Mouse (Mus musculus) urinary bladder, postnatal 10 days (tissue): ENCODE measurements around the gene Col5a3.

ENCODE experiments used
- DNase-seq: peaks from one replicate; pipeline ENCODE4 v3.0.0; 2022; ENCODE audit warnings: low spot score

Col5a3 gene

DNA sequence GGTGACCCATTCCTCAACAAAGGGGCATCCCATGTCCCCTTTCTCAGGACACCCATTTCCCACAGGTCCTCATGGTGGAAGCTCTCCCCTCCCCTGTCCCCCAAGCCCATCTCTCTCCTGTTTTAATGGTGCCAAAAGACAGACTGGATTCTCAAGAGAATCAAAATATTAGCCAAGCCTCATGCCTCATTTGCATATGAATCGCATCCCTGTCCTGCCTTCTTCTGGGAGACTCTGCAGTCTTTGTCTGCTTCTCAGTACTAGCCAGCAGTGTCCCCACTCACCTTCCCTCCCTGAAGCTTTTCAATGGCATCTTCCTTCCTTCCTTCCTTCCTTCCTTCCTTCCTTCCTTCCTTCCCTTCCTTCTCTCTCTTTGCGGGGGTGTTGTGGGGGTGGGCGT lies 67.2 kb downstream of the Col5a3 start:
- DNase-seq = no peak

DNA sequence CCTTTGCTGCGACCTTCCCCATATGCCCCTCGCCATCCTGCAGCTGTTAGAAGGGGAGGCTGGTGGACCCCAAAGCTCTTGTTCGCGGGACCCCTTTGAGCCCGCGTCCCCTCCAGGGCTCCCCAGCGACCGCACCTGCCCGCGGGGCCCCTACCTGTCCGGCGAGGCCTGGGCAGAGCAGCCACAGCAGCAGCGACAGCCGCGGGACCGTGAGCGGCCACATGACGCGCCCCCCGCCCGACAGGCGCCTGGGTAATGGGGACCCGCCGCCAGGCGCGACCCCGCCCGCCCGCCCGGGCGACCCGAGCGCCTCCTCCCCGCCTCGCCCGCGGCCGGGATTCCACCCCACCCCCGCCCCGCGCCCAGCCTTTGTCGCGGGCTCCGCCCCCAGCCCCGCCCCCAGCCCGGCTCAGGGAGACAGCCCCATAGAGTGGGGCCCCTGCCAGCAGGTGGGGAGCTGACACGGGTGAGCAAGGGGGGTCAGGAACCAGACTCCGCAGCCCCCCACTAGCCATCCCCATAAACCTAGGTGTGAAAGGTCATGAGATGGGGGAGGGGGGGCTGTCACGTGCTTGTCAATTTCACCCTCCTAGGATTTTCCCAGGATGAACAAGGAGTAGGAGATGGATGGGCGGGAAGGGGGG lies 68.7 kb downstream of the Col5a3 start, which contains the start of gene Olfm2:
TSS of gene Olfm2 (minus strand) at position 333 of the 644 bp plus-strand sequence.
- no peak for DNase-seq

DNA sequence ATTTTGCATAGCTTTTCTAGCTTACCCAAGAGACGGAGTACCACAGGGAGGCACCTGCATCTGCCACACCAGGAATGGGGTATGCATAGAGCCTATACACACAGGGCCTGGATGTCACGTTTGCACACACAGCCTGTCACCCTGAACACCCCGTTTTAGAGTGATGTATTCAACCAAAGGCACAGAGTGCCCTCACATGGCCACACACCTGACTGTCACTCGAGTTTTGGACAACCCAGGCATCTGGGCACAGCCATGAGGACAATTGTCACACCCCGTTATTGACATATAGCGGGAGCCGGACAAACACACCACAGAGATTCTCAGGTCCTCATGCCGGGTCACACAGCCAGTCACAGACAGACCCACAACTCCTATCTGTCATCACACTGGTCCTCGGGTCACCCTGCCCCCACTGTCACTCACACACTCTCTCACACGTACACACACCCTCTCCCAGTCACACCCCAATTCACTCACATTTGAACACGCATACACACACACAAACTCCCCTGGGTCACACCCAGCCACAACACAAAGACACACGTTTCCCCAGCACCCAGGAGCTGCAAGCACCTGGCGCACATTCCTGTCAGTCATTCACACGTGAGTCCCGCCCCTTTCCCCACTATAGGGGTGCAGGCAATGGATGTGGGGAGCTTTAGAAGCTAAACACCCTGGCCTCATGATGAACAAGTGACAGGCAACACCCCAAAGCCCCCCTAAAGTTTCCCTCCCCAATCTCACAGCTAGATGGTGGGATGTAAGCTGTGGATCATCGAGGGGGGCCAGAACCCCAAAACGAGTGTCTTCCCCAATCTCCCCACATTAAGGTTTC lies 69.5 kb downstream of the Col5a3 start:
- DNase-seq = no peak

DNA sequence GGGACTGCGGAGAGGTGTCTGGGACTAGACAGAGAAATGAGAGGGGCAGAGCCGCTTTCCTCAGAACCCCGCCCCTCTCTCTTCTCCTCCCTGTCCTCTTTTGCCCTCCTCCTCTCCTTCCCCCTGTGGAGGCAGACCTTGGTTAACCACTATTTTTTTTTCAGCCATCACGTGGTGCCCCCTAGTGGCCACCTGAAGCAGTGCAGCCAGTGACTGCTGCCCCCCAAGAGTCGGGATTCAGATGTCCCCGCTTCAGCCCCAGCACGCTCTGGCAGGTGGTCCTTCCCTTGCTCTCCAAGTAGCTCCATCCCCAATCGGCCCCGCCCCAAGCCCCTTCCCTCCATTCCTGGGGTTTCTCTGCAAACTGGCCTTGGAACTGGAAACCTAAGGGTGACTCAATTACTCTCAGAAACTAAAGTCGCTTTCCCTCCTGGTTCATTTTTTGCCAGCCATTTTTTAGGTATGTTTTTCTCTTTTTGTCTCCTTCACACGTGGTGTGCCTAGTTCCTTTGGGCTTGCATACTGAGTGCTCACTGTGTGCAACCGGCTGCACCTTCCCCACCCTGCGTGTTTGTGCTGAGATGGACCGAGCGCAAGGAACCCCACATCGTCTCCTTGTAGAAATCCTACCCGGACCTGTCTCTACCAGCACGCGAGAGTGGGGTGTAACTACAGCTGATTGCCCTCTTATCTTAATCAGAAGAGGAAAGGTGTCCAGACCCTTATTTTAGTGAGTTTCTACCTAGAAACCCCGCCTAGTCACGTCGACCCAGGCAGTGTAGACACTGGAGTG lies 70.7 kb downstream of the Col5a3 start:
- no peak for DNase-seq

DNA sequence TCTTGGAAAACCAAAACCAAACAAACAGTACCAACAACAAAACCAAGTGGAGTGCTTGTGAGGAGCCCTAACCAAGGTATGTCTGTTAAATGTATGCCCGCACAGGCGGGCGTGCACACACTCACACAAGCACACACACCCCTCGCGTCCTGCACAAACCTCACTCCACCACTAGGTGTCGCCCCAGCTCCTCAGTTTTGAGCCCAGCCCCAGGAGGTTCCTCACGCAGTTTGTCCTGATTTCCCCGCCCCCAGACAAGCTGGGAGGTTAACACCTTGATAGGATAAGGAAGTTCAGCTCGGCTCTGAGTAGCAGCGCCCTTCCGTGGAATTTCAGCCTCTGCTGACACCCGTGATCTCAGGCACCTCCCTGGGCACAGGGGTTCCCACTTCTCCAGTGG lies 74.5 kb downstream of the Col5a3 start:
- peak; percentile 52 for DNase-seq

DNA sequence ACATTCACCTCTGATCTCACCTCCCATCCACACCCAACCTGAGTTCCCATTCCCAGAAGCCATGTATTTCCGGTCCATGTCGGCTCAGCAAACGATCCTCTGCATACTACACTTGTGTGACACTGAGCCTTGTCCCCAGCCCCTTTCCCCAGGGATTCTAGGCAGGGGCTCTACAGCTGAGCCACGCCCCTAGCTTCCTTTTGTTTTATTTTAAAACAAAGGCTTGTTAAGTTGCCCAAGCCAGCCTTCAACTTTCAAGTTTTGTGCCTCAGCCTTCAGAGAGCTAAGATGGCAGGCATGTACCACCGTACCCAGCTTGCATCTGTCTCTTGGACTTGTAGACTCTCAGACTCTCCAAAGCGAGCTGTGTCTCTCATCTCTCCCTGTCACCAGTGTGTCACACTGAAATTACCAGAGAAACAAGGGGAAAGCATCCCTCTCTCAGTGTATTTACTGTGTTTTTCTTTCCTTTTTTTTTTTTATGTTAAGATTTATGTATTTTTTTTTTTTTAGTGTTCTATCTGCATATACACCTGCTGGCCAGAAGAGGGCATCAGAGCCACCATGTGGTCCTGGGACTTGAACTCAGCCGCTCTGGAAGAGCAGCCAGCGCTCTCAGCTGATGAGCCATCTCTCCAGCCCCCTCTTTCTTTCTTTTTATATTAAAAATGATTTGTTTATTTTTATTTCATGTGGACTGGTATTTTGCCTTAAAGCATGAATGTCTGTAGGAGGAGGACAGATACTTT lies 76.4 kb downstream of the Col5a3 start:
- DNase-seq = no peak

DNA sequence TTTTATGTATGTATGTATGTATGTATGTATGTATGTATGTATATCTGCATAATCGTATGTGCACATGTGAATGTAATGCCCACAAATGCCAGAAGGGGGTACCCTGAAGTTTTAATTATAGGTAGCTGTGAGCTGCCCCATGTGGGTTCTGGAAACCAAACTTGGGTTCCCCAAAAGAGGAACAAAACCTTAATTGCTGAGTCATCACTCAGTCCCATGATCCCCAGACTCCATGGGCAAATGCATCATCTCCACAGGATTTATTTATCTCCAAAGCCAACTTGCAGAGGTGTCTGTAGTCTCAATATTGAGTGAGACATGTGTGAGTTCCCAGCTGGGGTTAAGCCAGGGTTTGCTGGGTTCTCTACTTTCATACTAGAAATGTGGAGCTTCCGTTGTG lies 77.6 kb downstream of the Col5a3 start:
- no peak for DNase-seq

DNA sequence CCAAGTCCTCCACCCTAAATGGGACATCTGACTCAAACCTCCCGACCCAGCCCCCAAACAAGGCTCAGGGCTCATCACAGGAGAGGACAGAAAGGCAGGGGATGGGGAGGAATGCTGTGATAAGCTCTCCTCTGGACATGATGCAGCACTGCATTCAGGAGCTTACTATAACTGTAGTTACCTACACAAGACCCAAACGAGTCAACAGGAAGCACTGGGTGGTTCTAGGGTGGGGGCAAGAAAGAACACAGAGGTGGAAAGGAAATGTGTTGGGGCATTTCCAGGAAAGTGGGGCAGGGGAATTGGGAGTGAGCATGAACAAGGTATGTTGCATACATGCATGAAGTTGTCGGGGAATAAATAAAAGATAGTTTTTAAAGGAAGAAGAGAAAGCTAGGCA lies 80.2 kb downstream of the Col5a3 start:
- DNase-seq = no peak

DNA sequence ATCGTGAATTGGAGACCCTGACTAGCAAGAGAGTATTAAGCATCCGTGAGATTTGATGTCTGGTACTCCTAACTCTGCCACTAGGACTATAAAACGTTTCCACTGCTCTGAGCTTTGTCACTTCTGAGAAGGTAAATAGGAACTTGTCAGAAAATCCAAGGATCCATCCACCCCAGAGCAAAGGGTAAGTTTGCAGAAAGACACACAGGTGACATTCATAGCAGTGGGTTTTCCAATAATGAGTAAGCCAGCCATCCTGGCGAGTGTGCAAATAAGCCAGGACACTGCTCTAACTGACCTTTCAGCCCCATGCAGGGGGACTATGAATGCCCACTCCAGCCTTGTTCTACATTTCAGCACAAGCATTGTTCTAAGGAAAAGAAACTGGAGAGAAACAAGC lies 83.1 kb downstream of the Col5a3 start:
- no peak for DNase-seq

DNA sequence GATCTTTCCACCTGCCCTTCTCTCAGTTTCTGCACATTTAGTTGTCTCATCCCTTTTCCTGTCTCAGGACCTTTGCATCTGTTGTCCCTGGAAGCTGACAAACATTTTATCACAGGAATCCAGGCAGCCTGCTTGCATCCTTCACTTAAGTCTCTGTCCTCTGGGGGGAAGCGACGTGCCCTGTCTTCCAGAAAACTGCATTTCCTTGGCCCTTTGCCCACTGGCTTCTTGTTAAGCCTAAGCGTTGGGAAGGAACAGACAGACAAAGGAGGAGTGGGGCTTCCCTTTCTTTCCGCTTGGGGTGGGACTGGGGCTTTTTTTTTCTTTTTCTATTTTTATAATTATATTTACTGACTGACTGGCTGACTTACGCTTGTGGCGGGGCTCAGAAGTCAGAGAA lies 85.4 kb downstream of the Col5a3 start:
- no peak for DNase-seq

DNA sequence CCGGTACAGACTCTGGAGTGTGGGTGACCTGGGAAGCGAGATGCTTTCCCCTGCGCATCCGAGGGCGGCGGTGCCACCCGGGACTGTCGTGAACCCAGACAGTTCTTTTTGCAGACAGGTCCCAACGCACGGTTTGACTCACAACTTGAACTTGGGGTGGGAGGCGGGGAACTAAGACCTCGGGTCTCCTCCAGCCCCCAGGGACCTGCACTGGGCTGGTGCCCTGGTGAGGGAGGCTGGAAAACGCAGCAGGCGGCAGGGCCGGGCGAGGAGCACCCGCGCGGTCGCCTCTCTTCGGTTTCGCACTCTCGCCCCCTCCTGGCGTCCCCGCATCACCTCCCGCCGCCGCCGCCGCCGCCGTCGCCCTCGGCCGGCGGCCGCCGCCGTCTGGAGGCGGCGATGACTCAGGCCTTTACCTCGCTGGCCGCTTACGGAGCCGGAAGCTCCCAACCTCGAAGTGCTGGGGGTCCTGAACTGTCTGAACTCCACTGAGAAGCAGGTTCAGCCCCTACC lies 87.2 kb downstream of the Col5a3 start:
- no peak for DNase-seq

DNA sequence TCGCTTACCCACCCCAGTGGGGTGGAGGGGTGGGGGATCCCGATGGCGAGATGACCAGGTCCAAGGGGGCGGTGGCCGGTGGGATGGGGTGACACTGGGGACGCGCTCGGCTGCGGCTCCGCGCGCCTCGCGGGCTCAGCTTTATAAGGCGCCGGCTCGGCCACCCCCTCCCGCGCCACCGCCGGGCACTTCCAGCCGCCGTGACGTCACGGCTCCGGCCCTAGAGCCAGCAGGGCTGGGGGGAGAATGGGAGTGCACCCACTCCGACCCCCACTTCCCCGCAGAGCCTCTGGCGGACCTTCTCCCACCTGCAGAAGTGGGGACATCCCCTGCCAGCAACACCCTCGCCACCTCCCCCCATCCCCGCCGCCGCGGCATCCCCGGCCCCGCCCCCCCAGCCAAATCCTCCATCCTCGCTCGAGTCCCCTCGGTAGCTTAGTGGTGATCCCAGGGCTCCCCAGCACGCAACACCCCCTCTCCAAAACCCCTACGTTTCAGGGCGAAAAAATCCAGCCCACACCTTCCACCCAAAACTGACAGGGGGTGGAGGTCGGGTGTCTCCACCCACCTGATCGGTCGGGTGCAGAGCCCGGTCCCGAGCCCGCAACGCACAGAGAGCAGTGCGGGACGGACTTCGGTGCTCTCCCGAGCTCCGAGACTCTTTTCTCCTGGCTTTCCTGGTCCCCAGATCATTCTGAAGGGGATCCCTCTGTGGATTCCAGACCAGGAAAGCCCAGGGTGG lies 87.8 kb downstream of the Col5a3 start:
- DNase-seq = no peak

DNA sequence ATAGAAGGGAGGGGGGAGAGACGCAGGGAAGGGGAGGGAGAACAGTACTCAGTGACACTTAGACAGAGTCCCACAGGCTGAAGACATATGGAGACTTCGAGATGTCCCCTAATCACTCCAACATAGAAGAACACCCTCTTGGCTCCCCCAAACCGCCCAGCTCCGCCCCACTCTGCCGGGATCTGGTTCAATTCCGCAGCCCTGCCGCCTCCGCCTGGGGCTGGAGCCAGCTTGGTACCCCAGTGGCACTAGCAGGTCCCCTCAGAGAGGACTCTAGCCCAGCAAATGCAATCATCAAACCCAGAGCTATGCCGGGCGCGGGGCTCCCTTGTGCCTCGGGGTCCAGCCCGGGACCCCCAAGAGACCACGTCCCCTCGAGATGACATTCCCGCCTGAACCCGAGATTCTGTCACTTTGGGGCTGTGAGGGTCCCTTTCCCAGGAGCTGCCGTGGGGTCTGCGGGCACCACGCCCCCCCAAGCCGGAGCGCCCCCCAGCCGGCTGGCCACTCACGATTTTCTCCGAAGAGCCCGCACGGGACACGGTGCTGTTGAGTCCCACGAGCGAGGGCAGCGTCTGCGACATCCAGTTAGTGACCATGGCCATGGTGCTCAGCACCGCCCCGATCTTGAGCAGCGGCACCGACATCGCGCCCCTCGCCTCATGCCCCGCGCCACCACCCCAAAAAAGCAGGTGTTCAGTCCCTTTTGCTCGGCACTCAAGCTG lies 88.6 kb downstream of the Col5a3 start:
- no peak for DNase-seq

DNA sequence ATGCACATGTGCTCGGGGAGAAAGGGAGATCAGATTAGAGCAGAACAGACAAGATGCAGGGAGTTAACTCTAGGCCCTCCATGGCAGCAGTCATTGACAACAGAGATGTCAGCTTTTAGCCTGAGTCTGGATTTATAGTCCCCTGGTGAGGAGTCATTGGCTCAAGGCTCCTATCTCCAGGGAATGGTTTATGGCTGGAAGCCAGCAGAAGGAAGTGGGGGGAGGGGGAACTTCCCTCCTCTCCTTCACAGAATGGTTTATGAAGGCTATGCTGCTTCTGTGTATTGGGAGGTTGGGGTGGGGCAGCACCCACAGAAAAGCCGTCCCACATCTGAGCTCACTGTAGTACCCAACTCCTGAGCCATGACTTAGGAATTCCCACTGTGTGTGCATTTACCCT lies 93.3 kb downstream of the Col5a3 start:
- DNase-seq = no peak
